Mouse (Mus musculus): ENCODE measurements around the gene Adamts17.

Adamts17 gene

GRCm38 (mm10) chr7:66962736-66963135 lies 123.2 kb downstream of the Adamts17 start:
- no peaks in the 10 kb centered on the region for H3K27me3 ChIP-seq (ENCODE audit: control insufficient read depth, insufficient read depth, low read length, poor library complexity, severe bottlenecking)
- H3K36me3 ChIP-seq (ENCODE audit: control insufficient read depth, insufficient read depth, low read length, poor library complexity, severe bottlenecking): no peaks in the 10 kb centered on the region
- DNase-seq (ENCODE audit: low read depth, low spot score): no peak

- Histone ChIP-seq H3K36me3 (ENCODE audit: control insufficient read depth, insufficient read depth, low read length, poor library complexity, severe bottlenecking) (no peaks in the 10 kb centered on the region), H3K27me3 (ENCODE audit: control insufficient read depth, insufficient read depth, low read length, poor library complexity, severe bottlenecking) (no peaks in the 10 kb centered on the region)
- DNase-seq (ENCODE audit: low read depth, low spot score): no peak
These were observed 124.0 kb downstream of the Adamts17 start for GRCm38 (mm10) chr7:66963541-66963940.

- Histone ChIP-seq H3K36me3 (ENCODE audit: control insufficient read depth, insufficient read depth, low read length, poor library complexity, severe bottlenecking) (no peaks in the 10 kb centered on the region), H3K27me3 (ENCODE audit: control insufficient read depth, insufficient read depth, low read length, poor library complexity, severe bottlenecking) (no peaks in the 10 kb centered on the region)
- DNase-seq (ENCODE audit: low read depth, low spot score): no peak
These were observed 127.1 kb downstream of the Adamts17 start for GRCm38 (mm10) chr7:66966541-66967205.

- DNase-seq (ENCODE audit: low read depth, low spot score): no peak
These were observed 127.8 kb downstream of the Adamts17 start for GRCm38 (mm10) chr7:66967206-66967919.

GRCm38 (mm10) chr7:66968661-66969060 lies 129.1 kb downstream of the Adamts17 start:
- no peaks in the 10 kb centered on the region for H3K36me3 ChIP-seq (ENCODE audit: control insufficient read depth, insufficient read depth, low read length, poor library complexity, severe bottlenecking)

More at GRCm38 (mm10) chr7:66967206-66967919, 127.8 kb downstream of the Adamts17 start:
- Histone ChIP-seq H3K36me3 (ENCODE audit: control insufficient read depth, insufficient read depth, low read length, poor library complexity, severe bottlenecking) (no peaks in the 10 kb centered on the region), H3K27me3 (ENCODE audit: control insufficient read depth, insufficient read depth, low read length, poor library complexity, severe bottlenecking) (no peaks in the 10 kb centered on the region)

GRCm38 (mm10) chr7:66969199-66969598 lies 129.7 kb downstream of the Adamts17 start:
- Histone ChIP-seq H3K27me3 (ENCODE audit: control insufficient read depth, insufficient read depth, low read length, poor library complexity, severe bottlenecking) (no peaks in the 10 kb centered on the region), H3K36me3 (ENCODE audit: control insufficient read depth, insufficient read depth, low read length, poor library complexity, severe bottlenecking) (no peaks in the 10 kb centered on the region)
- DNase-seq (ENCODE audit: low read depth, low spot score): no peak

More at GRCm38 (mm10) chr7:66968661-66969060, 129.1 kb downstream of the Adamts17 start:
- H3K27me3 ChIP-seq (ENCODE audit: control insufficient read depth, insufficient read depth, low read length, poor library complexity, severe bottlenecking): no peaks in the 10 kb centered on the region
- DNase-seq (ENCODE audit: low read depth, low spot score): no peak

GRCm38 (mm10) chr7:66970235-66970634 lies 130.7 kb downstream of the Adamts17 start:
- no peak for DNase-seq (ENCODE audit: low read depth, low spot score)
- no peaks in the 10 kb centered on the region for H3K36me3 ChIP-seq (ENCODE audit: control insufficient read depth, insufficient read depth, low read length, poor library complexity, severe bottlenecking)
- no peaks in the 10 kb centered on the region for H3K27me3 ChIP-seq (ENCODE audit: control insufficient read depth, insufficient read depth, low read length, poor library complexity, severe bottlenecking)

- Histone ChIP-seq H3K36me3 (ENCODE audit: control insufficient read depth, insufficient read depth, low read length, poor library complexity, severe bottlenecking) (no peaks in the 10 kb centered on the region), H3K27me3 (ENCODE audit: control insufficient read depth, insufficient read depth, low read length, poor library complexity, severe bottlenecking) (no peaks in the 10 kb centered on the region)
- no peak for DNase-seq (ENCODE audit: low read depth, low spot score)
These were observed 131.4 kb downstream of the Adamts17 start for GRCm38 (mm10) chr7:66970974-66971373.

GRCm38 (mm10) chr7:66974859-66975258 lies 135.3 kb downstream of the Adamts17 start:
- H3K27me3 ChIP-seq (ENCODE audit: control insufficient read depth, insufficient read depth, low read length, poor library complexity, severe bottlenecking): no peaks in the 10 kb centered on the region
- no peak for DNase-seq (ENCODE audit: low read depth, low spot score)
- no peaks in the 10 kb centered on the region for H3K36me3 ChIP-seq (ENCODE audit: control insufficient read depth, insufficient read depth, low read length, poor library complexity, severe bottlenecking)

GRCm38 (mm10) chr7:66976371-66976770 lies 136.8 kb downstream of the Adamts17 start:
- DNase-seq (ENCODE audit: low read depth, low spot score): no peak
- Histone ChIP-seq H3K36me3 (ENCODE audit: control insufficient read depth, insufficient read depth, low read length, poor library complexity, severe bottlenecking) (no peaks in the 10 kb centered on the region), H3K27me3 (ENCODE audit: control insufficient read depth, insufficient read depth, low read length, poor library complexity, severe bottlenecking) (no peaks in the 10 kb centered on the region)

GRCm38 (mm10) chr7:66981591-66981990 lies 142.1 kb downstream of the Adamts17 start:
- H3K36me3 ChIP-seq (ENCODE audit: control insufficient read depth, insufficient read depth, low read length, poor library complexity, severe bottlenecking): no peaks in the 10 kb centered on the region
- H3K27me3 ChIP-seq (ENCODE audit: control insufficient read depth, insufficient read depth, low read length, poor library complexity, severe bottlenecking): no peaks in the 10 kb centered on the region
- DNase-seq (ENCODE audit: low read depth, low spot score): no peak

GRCm38 (mm10) chr7:66982084-66982483 lies 142.5 kb downstream of the Adamts17 start:
- H3K27me3 ChIP-seq (ENCODE audit: control insufficient read depth, insufficient read depth, low read length, poor library complexity, severe bottlenecking): no peaks in the 10 kb centered on the region
- DNase-seq (ENCODE audit: low read depth, low spot score): no peak
- no peaks in the 10 kb centered on the region for H3K36me3 ChIP-seq (ENCODE audit: control insufficient read depth, insufficient read depth, low read length, poor library complexity, severe bottlenecking)

- DNase-seq (ENCODE audit: low read depth, low spot score): no peak
- Histone ChIP-seq H3K36me3 (ENCODE audit: control insufficient read depth, insufficient read depth, low read length, poor library complexity, severe bottlenecking) (no peaks in the 10 kb centered on the region), H3K27me3 (ENCODE audit: control insufficient read depth, insufficient read depth, low read length, poor library complexity, severe bottlenecking) (no peaks in the 10 kb centered on the region)
These were observed 148.1 kb downstream of the Adamts17 start for GRCm38 (mm10) chr7:66987671-66988070.

- Histone ChIP-seq H3K36me3 (ENCODE audit: control insufficient read depth, insufficient read depth, low read length, poor library complexity, severe bottlenecking) (no peaks in the 10 kb centered on the region), H3K27me3 (ENCODE audit: control insufficient read depth, insufficient read depth, low read length, poor library complexity, severe bottlenecking) (no peaks in the 10 kb centered on the region)
- DNase-seq (ENCODE audit: low read depth, low spot score): no peak
These were observed 148.9 kb downstream of the Adamts17 start for GRCm38 (mm10) chr7:66988441-66988840.

- DNase-seq (ENCODE audit: low read depth, low spot score): no peak
- Histone ChIP-seq H3K36me3 (ENCODE audit: control insufficient read depth, insufficient read depth, low read length, poor library complexity, severe bottlenecking) (no peaks in the 10 kb centered on the region), H3K27me3 (ENCODE audit: control insufficient read depth, insufficient read depth, low read length, poor library complexity, severe bottlenecking) (no peaks in the 10 kb centered on the region)
These were observed 150.0 kb downstream of the Adamts17 start for GRCm38 (mm10) chr7:66989357-66990045.

All from splenic B cell, adult 2 months (primary cell).